Mouse (Mus musculus) C2C12 (cell line): ENCODE measurements around the gene Mrtfb.

Experiments
- CTCF ChIP-seq: IDR thresholded peaks from one replicate; pipeline ENCODE4 v1.5.1; 2011; ENCODE audit not compliant: control insufficient read depth, insufficient read depth, insufficient read length
- FOSL1 ChIP-seq: IDR thresholded peaks from one replicate; pipeline ENCODE4 v1.8.0; 2011; ENCODE audit warnings: mild to moderate bottlenecking, low read length; ENCODE audit not compliant: poor library complexity, insufficient read depth, severe bottlenecking
- MAX ChIP-seq: IDR thresholded peaks from one replicate; pipeline ENCODE4 v1.6.1; 2011; ENCODE audit warnings: mild to moderate bottlenecking, control low read depth
- MYOD1 ChIP-seq: IDR thresholded peaks from one replicate; pipeline ENCODE4 v1.6.1; 2011; ENCODE audit warnings: low read depth; ENCODE audit not compliant: control insufficient read depth, insufficient read length
- MYOG ChIP-seq: IDR thresholded peaks from one replicate; pipeline ENCODE4 v1.6.1; 2011; ENCODE audit not compliant: control insufficient read depth, insufficient read length; ENCODE audit errors: extremely low read depth
- USF1 ChIP-seq: IDR thresholded peaks from one replicate; pipeline ENCODE4 v1.6.1; 2011; ENCODE audit warnings: low read depth, mild to moderate bottlenecking, control low read depth, moderate library complexity

DNA sequence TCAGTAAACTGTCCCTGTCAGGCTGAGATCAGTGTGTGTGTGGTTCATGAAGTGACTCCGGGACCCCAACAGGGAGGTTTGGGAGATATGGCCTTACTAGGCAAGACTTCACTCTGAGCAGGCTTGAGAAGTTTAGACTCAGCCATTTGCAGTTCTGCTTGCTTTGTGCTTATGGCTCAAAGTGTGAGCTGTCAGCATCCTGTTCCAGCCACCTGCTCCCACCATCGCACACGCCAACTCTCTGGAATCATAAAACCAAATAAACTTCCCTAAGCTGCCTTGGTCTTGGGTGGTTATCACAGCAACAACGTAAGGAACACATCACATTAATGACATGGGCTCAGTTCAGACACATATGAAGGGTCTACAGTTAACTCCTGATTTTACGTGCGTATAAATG, 169.5 kb downstream of the Mrtfb start:
- TF ChIP-seq CTCF: no peak
- TF ChIP-seq USF1: no peak
- TF ChIP-seq MYOD1: no peak
- no peak for TF ChIP-seq MAX
- no peak for TF ChIP-seq MYOG
- TF ChIP-seq FOSL1: no peak
